Mouse (Mus musculus) G1E-ER4 (cell line): Measurements from ENCODE around the gene Nudt2. TPM values are rescaled to one million over a fixed set of nuclear protein-coding genes. Genes with fewer than 3 reads are reported as not detected.

Experiments used
- GATA1 ChIP-seq: IDR thresholded peaks from one replicate; pipeline ENCODE4 v1.8.0; 2012; ENCODE audit warnings: low read length, inconsistent platforms
- polyA plus RNA-seq: library from polyadenylated mRNA; stranded (reverse); fragments of >175 nt; gene quantifications from 2 replicates; pipeline ENCODE4 v1.2.3, GENCODE M21; 2012

The Nudt2 gene
- polyA plus RNA-seq, 1 experiment, result 3.5 TPM

DNA sequence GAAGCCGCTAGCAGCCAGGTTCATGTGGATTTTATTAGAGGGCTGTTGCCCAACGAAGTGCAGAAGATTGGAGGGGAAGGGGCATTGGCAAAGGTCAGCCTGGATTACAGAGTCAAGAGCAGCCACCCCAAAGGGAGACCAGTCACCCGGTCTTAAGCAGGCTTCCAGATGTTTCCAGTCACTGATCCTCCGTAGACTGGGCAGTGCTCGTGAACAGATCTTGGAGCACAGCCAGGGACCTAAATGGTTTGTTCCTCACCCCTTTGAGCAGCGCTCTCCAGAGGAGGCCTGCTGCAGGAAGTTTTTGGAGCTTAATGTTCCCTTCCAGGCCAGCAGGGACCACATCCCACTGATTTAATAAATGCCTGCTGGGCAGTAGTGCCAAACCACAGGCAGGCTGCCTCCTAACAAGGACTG lies 16.7 kb downstream of the Nudt2 start:
- TF ChIP-seq GATA1, result no peak

DNA sequence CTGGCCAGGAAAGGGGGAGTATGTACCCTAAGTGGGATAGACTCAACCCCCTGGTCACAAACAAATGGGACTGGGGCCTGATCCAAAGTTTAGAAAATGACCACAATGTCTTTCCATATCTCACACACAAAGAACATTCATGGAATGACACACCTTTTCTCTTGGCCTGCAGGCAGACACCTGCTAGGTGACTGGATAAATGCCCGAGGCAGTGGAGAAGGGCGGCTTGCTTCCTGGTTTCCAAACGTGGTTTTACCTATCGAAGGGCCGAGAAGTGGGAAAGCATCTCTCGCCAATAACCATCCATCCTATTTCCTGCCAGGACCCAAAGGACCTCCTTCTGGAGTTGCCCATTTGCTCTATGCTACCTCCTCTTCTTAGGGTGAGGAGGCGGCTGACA lies 28.0 kb downstream of the Nudt2 start:
- no peak for TF ChIP-seq GATA1

DNA sequence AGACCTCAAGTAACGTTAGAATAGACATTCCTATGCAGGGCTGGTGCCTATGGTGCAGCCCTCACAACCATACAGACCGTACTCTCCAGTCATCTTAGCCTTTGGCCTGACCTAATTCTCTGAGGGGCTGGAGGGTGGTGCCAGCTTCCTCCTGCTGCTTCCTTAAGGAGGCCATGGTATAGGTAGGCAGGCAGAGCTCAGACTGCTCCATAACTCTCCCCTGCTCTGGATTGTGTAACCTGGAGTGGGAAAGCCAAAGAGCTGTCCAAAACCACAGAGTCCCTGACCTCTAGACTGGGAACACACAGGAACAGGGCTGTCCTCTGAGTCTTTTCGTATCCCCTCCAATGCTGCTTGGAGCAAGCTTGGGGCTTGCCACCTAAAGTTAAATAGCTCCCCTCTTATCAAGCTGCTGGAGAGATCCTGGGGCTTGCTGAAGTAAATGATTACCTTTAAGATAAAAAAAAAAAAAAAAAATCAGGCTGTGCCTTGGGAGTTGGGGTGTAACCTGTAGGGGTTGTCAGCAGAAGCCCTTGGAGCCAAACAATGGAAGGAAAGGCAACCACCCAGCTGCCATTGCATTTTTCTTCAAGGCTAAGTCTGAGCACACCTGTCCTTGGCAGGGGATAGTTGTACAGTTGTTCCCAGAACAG lies 28.6 kb downstream of the Nudt2 start:
- no peak for TF ChIP-seq GATA1

DNA sequence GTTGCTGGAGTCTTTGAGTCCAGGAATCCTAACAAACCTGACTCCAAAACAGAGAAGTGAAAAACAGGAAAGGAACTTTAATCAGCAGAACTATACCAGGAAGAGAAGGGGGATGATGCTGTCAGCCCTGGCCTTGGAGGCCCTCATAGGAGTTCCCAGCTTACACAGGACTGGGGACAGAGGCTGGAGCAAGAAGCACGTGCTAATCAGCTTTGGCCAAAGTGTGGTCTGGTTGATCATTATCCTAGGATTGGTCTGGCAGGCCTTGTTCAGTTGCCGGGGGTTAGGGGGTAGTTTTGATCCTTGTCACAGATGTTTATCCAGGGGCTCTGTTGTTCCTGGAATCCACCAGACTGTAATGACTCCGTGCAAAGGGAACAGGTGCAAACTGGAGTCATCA lies 29.4 kb downstream of the Nudt2 start:
- no peak for TF ChIP-seq GATA1

DNA sequence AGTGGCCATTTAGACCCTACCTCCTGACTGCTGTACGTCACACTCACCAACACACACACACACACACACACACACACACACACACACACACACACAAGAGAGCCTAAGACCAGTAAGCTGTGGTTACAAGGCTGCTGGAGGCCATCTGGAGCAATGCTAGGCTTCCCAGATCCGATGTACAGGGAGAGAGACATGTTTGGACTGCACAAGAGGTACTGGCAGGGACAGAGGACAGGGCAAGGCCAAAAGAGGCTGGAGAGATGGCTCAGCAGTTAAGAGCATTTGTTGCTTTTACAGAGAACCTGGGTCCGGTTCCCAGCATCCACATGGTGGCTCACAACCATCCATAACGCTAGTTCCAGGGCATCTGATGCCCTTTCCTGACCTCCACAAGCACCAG lies 30.1 kb downstream of the Nudt2 start:
- TF ChIP-seq GATA1, result no peak

DNA sequence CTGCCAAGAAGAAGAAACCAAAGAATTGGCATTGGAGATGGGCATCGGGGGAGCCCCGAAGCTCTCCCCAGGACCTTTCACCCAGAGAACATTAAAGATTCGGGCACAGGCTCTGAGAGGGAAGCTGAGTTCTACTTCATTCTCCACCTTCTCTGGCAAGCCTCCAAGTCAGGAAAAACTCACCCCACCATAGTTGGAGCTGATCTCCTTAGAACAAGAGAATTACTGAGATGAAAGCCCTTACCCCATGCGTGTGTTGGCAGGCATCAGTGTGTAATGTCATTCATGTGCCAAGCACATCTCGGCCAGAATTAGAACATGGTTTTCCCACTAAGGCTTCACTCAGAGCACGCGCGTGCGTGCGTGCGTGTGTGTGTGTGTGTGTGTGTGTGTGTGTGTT lies 30.9 kb downstream of the Nudt2 start:
- TF ChIP-seq GATA1, result no peak

DNA sequence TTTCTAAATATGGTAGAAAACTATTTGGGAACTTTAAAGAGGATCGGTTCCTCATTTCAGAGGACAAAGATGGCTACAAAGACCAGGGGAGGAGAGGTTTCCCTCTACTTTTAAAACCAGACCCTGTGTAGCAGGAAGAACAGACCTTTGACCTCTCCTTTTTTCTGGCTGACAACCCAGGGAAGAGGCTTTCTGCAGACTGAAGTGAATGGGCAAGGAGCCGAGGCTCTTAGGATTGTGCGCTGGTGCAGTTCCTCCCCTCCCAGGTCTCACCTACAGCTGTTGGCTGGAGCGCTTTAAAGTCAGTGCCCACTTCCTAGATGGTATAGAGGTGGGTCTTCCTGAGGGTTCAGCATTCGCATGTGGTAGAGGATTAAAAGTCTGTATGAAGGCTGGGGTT lies 32.1 kb downstream of the Nudt2 start:
- TF ChIP-seq GATA1, result no peak

DNA sequence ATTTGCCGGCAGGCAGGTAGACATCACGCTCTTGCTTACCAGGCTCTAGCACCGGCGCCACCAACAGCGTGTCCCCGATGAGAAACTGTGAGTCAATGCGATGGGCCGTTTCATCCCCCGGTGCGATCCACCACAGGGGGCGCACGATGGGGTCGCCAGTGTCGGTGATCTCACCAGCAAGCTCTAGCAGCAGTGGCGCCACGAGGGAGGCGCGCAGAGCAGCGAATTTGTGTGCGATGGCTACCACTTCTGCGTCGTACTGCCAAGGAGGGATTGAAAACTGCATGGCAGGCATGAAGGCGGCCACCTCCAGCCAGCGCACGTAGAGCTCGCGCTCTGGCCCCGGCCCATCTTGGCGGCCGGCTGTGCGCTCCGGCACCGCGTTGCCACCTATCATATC lies 32.6 kb downstream of the Nudt2 start:
- no peak for TF ChIP-seq GATA1

DNA sequence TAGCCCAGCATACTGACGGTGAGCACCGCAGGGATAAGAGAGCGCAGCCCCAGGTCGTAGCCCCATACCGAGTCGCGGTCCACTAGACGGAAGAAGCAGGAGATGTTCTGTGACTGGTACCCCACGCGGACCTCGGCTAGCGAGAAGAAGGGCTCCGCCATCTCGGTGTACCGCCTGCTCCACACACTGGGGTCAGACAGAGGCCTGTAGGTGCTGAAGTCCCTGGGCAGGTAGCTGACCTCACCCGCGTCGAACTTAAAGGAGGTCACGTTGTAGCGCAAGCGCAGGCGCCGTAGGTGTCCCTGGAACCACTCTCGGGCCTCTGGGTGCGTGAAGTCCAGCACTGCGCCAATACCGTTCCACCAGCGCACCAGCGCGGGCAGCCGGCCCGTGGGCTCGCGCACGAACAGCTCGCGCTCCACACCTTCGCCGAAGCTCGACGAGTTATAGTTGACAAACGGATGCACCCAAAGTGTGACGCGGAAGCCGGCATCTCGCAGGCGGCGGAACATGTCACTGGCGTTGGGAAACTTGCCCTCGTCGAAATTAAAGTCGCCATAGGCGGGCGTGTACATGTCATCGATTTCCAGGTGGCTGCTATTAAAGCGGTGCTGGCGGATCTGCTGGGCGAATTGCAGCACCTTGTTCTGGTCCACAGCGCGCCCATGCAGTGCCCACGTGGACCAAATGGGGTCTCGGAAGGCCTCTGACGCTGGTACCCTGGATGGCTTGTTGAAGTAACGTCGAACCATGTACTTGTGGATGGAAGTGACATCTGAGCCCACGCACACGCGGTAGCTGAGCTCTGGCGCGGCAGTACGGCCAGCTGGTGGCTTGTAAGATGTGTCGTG lies 33.3 kb downstream of the Nudt2 start:
- TF ChIP-seq GATA1, result no peak

DNA sequence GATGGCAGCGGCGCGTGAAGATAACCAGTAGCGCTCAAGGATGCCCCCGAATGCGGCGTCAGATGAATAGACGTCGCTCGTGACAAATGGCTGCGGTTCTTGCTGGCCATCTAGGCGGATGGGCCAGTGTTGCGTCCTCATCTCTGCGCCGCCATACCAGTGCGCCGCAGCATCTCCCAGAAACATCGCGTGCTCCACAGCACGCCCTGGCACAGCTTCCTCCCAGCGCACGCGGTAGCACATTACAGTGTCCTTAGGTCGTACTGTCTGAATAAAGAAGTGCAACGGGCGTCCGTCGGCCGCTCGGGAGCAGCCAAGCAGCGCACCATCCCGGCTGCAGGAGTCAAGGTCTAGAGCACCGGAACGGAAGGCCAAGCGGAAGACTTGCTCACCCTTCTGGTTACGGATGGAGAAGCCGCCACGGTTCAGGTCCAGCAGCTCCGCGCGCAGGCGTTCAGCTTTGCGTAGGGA lies 34.0 kb downstream of the Nudt2 start:
- TF ChIP-seq GATA1, result no peak

DNA sequence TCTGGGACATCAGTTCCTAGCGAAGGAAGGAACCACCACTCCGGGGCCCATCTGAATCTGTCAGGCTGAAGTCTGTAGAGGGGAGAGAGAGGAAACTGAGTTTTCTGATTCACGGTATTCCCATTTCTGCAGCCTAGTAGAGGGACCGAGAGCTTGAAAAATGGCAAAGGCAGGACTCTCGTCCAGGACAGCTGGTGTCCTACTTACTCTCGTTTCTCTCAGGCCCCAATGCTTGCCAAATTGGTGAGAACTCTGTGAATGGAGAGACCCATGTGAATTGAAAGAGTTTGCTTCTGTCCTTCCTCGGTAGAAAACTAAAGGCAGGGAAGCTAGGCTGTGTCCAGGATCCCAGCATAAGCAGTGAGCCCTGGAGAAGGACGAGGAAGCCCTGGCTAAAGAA lies 34.7 kb downstream of the Nudt2 start:
- TF ChIP-seq GATA1, result no peak

DNA sequence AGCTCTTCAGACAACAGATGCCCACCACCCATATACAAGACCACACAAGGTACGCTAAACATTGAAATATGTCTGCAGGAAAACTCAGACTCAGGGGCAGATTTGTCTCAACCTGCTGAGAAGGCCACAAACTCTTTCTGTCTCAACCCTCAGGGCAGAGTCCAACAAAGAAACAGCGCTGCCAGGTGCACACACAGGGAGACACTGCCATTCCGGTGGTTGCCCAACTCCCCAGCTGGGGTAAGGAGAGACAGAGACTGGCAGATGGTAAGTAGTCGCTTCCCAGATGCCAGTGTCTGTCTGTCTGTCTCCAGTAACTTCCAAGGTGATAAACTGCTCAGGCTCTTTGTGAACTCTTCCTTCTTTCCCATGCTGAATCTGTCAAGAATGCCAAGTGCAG lies 35.8 kb downstream of the Nudt2 start:
- no peak for TF ChIP-seq GATA1

DNA sequence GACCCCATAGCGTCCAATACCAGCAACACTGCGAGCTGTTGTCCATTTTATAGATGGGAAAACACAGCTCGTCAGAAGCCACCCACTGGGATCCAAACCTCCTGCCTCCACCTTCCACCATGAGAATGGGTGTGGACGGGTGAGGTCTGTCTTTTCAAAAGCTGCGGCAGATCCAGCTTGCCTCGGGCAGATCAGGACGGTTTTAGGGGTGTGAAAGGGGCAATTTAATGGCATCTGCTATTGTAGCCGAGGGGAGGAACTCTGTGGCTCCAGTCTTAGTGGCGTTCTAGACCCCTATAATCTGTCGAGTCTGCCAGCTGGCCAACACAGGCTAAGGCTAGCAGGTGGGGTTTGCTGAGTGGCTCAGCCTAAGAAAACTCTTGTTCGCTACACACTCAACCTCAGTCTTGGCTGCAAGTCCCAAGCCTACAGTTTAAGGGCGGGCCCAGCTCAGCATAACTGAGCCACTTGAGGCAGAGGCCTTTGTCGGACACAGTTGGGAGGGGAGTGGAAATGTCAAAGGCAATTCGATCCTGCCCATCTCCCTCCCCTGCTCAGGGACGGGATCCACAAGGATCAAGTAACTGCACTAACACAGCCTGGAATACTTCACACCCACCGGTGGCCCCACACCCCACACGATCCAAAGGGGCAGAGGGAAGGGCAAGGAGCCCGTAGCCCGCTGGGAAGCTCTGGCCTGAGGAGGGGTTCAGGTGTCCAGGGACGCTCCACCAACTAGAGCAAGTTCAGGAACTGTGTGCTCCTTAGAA lies 37.4 kb downstream of the Nudt2 start:
- TF ChIP-seq GATA1, result no peak

DNA sequence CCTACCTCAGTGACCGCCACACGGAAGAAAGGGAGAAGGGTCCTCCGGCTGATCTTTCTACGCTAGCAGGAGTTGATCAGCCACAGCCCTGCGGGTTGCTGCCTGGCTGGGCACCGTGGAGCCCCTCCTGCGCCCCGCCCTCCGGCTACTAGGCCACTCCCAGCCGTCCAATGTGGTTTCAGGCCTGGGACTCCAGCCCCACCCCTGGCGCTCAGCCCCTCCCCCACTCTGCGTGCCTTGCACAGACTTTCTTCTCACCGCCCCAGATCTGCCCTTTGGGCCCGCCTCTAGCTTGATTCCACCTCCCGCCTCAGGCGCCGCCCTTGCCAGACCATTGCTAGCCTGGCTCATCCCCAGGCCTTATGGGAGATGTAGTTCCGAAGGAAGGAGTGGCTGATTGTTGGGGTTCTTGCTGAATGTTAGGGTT lies 38.0 kb downstream of the Nudt2 start, which contains the start of gene AI464131:
Gene AI464131, minus strand, starts transcription at position 91 of the 427 bp plus-strand sequence.
- TF ChIP-seq GATA1, result no peak

DNA sequence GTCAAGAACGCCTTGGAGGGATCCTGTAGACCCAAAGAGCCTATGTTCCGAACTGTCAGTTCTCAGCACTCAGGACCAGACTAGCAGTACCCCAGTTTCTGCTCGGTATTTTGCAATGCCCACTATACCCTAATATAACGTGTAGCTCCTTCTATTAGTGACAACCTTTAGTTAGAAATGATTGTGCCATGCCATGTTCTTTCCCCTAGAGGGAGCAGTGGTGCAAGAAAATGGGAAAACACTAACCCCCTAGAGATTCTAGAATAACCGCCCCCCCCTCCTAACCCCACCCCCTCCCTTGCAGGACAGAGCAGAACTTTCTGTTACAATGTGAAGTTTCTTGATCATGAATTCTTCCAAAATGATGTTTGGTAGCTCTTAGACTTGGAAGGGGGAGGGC lies 39.4 kb downstream of the Nudt2 start:
- no peak for TF ChIP-seq GATA1

DNA sequence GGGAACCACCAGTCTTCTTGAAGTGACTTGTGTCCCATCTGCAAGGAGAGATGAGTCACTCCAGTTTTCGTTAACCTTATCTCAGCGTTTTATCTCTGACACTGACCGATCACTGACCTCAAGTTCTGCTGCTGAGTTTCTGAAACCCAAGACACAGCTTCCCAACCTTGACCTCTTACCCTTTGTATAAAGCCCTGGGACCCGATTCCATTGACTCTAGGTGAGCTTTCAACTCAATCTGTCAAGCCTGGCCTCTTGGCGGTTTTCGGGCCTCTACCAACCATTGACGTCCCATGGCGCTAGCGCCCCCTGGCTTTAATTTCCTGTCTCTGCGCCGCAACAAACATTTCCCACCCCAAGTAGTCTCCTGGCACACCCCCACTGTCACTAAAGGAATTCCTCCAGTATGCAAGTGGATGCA lies 40.2 kb downstream of the Nudt2 start:
- TF ChIP-seq GATA1, result no peak
